Mouse (Mus musculus) left cerebral cortex, postnatal 14 days (tissue): ENCODE data around the gene Rara. TPM values are rescaled to one million over a fixed set of nuclear protein-coding genes. Genes with fewer than 3 reads are reported as not detected.

ENCODE experiments used
- DNase-seq, 2 experiments: peaks; one replicate each; pipeline ENCODE4 v3.0.0; 2021 to 2022; ENCODE audit warnings: low spot score in 2 of 2, mixed read lengths in 1 of 2
- intact Hi-C: fragments of 180-260 bp; cut with DNase I; formaldehyde crosslinking; loops from one replicate; pipeline ENCODE4 v1.15.1; 2025
- total RNA-seq, 2 experiments: library from RNA; stranded (reverse); gene quantifications; 2 replicates each; pipeline ENCODE4 v1.2.3; 2021

The Rara gene
- total RNA-seq, 2 experiments from 2014 or later = 14.6 to 15.1 TPM

DNA sequence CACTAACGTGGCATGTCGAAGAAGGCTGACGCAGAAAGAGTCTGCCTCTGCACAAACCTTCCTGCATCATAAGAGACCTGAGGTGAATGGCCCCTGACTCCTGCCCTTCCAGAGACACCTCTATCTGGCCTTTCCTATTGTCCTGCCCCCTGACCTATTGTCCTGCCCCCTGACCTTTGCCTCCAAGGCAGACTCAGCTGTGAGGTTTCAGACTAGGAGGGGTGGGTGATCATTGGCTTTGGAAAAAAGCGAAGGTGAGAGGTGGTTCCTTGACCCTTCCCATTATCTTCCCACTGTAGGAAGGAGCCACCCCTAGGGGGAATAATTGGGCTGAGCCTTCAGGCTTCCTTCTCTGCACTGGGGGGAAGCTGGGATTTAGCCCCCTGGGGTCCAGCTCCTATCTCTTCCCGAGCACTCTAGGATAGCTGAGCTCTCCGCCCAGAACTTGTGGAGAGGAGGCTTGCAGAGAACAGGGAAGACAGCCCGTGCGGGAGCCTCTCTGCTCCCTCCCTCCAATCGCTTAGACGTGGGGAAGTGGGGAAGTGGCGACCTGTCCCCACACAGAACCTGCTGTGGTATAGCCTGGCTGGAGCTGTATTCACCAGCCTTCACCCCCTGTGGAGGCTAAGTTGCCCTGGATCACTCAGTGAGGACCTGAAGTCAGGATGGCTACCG is 34.9 kb downstream of the Rara start:
- no peak for DNase-seq
- intact Hi-C loops = no loop called here

DNA sequence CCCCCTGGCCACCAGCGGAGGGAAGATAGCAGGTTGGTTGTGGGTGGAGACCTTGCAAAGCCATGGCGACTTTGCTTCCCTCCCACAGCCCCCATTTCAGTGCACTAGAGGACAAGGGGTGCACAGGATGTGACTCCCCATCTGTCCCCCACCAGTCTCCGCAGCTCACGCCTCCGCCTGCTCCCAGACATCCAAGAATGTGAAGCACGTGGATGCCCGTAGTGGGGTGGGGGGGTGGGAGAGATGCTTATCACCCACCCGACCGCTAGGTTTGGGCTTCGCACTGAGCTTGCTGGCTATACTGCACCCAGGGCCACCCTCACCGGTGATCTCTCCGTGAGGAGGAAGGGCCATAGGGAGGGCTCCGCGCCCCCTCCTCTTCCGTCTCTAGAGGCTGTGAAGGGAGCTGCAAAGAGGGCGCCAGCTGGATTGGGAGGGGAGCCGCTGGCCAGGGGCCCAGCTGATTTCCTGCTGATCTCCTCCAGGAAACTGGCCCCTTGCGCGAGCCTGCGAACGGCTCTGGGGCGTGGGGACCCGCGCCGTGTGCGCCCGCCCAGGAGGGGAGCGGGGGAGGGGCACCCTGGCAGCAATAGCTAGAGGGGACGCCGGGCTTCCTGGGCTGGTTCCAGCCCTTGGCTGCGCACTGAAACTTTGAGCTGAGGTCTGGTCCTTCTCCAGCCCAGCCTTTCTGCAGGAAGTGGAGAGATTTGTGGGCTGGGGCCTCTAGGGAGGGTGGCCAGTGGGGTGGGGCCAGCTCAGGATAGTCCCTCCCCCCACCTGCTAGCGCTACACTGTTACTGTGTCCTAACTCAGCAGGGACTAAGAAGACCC is 35.8 kb downstream of the Rara start:
- peak in 1 of 2 experiments; percentile 65 for DNase-seq
- intact Hi-C loops = no loop called here

DNA sequence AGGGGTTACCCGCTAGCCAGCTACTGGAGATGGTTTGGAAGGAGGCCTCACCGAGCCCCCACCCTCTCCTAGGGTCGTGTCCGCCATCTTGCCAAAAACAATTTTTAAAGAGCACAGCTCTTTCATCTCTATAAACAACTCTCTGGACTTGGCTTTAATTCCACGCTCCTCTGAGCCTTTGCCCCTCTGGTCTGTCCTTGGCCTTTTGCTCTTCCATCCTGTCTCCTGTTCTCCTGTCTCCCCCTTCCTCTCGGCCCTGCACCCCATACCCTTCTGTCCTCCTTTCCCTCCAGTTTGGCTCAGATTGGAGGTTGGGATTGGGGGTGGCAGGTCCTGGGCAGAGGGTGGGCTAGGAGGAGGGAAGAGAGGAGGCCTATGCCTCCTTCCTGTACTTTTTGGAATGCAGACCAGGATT is 36.6 kb downstream of the Rara start:
- intact Hi-C loops = no loop called here
- no peak for DNase-seq

DNA sequence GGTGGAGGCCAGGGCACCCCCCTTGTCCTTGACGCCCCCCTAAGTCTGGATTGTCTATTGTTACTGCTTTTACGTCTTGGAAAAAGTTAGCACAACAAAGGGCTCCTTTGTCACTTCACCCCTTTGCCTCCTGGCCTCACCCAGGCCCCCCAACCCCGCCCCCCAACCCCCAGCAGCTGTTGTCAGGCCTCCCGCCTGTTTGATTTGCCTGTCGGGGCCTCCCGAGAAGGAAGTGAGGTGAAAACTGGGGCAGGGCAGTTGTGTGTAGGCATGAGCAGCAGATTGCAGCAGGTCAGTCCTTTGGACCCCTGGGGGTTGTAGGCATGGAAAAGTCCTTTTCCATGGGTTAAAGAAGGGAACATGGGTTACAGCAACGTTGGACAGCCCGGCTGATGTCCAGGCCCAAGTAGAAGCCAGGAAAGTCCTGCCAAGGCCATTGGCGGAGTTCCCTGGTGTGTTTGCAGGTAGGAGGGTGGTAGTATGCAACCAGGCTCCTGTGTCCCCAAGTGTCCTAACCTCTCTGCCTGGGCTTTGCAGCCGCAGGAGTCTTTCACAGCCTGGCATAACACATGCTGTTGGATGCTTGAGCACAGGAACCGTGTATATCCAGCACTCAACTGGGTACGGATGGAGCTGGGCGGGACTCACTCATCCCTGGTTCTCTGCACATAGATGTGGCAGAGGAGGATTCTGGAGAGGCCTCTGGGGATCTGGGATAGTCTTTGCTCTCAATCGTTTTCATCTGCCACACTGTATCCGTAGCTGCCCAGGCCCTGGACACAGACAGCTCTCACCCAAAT is 37.2 kb downstream of the Rara start:
- no peak for DNase-seq
- intact Hi-C loops = no loop called here

DNA sequence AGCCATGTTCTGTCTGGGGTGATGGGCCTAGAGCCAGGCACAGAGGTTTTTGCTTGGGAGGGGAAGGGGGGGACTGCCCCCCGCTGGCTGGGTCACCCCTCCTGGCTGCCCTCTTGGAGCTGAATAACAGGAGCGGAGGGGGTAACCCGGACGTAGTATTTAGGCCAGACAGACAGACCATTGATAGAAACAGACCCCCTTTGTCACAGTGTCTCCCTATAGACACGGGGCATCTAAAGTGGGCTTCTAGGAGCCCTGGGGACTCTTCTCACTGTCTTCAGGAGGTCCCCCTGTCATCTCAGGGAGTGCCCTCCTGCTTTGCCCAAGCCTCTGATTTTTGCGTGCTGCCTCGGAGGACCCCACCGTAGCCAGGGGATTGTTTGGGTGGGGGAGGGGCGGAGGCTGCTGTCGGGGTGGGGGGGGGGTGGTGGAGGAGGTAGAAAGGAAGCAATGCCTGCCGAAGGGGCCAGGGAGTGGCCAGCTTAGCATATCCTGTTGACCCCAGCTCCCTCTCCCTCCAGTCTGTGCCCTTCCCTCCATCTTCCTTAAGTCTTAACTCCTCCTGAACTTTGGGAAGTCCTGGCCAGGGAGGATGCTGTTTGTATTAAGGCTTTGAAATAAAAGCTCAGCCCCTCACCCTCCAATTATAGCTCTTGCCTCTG is 37.9 kb downstream of the Rara start:
- intact Hi-C loops = no loop called here
- no peak for DNase-seq

DNA sequence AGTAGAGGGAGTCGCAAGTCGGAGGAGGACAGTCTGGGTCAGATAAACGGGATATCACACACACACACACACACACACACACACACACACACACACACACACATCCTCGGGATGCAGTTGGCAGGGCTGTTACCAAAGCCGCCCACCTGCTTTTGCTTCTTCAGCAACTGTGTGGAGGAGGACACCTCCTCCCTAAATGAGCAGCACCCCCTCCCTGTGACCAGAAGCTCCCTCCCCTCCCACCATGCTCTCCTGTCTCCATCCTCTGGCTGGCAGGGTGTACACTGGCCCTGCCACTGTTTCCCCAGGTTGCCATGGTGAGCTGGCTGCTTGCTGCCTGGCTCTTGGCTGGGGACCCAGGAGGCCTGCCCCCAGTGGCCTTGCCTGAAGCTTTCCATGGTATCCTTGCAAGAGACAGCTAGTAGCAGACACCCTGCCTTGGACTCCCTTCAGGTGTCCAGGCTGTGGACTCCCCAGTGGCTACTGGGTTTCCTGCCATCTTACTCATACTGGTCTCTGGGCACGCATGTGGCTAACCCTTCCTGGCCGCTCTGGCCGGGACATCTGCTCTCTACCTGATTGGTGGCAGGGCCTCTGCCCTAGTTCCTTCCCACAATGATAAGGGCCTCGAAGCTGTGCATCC is 39.0 kb downstream of the Rara start:
- DNase-seq = peak; percentile 69 to 86
- intact Hi-C loops = no loop called here

DNA sequence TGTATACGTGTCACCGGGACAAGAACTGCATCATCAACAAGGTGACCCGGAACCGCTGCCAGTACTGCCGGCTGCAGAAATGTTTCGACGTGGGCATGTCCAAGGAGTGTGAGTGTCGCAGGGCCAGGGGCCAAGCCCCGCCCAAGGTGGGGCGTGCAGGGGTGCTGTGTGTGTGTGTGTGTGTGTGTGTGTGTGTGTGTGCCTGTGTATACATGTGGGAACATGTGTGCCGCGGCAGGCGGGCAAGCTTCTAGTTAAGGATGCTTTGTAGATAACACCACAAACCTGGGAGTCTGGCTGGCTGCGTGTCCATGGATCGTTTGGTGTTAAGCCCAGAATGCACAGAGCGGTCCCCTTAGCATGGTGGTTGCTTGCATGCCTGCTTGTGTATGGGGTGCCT is 40.5 kb downstream of the Rara start:
- intact Hi-C loops = no loop called here
- no peak for DNase-seq

DNA sequence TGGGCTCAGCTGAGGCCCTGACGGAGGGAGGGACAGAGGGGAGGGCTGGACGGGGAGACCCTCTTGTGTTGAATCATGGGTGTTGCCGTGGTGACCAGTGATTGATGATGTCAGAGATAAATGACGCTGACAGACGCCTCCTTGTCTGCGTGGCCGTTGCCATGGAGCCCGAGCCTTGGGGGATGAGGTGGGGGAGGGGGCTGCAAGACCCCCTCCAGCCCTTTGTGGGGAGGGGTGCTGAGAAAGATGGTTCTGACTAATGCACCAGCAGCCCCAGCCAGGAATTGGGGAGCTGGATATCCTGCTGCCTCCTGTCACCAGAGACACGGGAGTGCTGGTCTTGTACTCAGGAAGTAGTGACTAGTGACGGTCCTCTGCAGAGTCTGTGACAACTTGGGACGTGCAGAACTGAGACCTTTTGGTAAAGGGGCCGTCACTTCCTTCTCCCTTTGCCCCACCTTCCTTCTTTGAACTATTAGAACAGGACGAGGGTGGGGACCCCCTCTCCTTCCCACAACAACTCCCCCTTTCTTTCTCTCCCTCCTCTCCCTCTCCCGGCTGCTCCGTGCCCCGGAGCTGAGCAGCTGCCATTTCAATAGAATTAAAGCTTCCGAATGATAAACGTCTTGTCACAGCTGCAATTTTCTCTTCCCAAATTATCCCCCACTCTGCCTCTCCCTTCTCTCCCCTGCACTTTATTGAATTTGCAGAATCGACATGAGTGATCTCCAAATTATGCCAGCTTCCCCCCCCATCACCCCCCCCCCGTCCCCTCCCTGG is 41.3 kb downstream of the Rara start:
- intact Hi-C loops = no loop called here
- DNase-seq = no peak

DNA sequence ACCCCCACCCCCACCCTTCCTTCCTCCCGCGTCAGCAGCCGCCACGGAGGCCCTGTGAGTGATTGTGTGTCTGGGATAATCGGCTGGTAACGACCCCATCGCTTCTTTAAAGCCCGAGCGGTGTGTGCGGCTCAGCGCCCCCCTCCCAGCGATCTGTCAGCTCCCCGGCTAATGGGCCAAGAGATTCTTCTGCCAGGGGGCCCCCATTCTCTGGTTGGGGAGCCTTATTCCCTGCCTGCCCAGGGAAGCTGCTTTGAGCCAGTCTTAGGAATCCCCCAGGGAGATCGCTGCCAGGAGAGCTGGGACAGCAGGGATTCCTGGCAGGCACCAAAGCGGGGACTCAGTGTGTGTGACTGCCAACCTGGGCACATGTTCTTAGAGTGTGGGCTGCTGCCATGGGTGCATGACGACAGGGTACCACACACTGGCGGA is 41.9 kb downstream of the Rara start:
- intact Hi-C loops = no loop called here

DNA sequence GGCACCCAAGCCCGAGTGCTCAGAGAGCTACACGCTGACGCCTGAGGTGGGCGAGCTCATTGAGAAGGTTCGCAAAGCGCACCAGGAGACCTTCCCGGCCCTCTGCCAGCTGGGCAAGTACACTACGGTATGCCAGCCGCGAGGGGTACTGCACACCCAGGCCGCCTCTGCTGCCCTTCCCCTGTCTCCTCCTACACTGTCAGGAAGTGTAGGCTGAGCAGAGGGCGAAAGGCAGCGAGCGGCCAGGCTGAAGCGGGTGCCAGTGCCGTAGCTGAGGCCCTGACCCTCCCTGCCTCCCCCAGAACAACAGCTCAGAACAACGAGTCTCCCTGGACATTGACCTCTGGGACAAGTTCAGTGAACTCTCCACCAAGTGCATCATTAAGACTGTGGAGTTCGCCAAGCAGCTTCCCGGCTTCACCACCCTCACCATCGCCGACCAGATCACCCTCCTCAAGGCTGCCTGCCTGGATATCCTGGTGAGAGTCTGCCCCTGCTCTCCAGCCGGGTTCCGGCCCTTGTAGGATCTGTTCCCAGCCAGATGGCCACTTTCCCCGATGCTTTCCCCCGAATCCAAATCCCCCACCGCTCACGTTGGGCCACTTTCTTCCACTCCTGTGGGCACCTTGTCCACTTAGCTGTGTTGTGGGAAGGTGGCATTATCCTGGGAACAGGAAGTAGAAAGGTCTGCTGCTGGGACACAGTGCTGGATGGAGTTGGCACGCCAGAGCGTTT is 42.7 kb downstream of the Rara start:
- intact Hi-C loops = loop anchor here (2.0 kb wide), 2 partner anchors 38 to 46 kb away; no protein-coding TSS in a partner anchor
- DNase-seq = no peak

More for the DNA sequence above, 41.9 kb downstream of the Rara start:
- DNase-seq = peak; percentile 75 to 93

DNA sequence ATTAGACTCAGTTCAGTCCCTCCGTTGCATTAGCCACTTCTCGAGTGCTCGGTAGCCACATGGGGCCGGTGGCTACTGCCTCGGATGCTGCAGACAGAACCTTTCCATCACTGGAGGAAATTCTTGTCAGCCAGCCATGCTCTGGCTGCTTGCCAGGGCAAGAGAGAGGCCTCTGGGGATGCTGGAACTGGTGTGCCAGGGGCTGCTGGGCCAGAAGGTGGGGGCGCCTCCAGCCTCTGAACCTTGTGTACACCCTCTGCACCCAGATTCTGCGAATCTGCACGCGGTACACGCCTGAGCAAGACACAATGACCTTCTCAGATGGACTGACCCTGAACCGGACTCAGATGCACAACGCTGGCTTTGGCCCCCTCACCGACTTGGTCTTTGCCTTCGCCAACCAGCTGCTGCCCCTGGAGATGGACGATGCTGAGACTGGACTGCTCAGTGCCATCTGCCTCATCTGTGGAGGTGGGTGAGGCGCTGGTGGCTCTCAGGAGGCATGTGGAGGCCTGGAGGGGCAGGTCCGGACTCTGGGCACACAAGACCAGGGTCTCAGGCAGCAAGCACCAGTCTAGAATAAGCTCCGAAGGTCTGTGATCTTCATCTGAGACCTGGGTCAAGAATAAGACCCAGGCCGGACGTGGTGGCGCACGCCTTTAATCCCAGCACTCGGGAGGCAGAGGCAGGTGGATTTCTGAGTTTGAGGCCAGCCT is 43.9 kb downstream of the Rara start:
- DNase-seq = peak in 1 of 2 experiments; percentile 65
- intact Hi-C loops = loop anchor here (2.0 kb wide), 2 partner anchors 39 to 47 kb away; no protein-coding TSS in a partner anchor

DNA sequence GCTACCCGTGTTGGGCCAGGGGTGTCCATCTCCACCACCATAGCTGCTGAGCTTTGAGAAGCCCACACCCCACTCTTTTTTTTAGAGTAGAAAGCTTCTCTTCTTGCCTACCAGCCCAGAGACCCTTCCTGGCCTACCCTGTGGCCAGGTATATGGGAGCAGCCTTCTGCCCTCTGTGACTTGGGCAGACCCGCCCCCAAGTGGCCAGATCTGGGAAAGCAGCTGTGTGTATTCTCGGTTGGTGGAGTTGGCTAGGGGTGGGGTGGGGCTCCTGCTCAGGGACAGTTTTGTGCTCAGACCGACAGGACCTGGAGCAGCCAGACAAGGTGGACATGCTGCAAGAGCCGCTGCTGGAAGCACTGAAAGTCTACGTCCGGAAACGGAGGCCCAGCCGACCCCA is 44.6 kb downstream of the Rara start:
- peak; percentile 70 to 84 for DNase-seq
- intact Hi-C loops = no loop called here

DNA sequence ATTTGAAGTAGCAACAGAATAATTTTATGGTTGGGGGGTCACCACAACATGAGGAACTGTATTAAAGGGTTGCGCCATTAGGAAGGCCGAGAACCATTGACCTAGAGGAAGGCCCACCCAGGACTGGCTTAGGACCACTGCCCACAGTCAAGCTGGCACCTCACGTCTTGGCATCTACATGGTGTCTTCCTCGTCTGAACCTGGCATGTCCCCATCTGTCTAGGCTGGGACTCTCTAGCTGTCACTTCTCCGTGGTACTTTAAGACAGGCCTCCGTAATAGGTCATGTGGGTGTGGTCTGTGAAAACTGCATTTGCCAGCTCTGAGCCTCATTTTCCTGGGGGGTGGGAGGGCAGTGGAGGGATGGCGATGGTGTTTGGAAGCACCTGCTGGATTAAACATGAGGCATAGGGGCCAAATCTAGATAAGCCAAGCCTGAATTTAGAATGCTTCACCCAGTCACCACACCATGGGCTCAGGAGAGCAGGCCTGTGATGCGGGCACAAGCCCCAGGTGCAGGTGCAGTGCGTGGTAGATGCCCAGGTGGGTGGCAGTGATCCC is 45.3 kb downstream of the Rara start:
- DNase-seq = no peak
- intact Hi-C loops = no loop called here

DNA sequence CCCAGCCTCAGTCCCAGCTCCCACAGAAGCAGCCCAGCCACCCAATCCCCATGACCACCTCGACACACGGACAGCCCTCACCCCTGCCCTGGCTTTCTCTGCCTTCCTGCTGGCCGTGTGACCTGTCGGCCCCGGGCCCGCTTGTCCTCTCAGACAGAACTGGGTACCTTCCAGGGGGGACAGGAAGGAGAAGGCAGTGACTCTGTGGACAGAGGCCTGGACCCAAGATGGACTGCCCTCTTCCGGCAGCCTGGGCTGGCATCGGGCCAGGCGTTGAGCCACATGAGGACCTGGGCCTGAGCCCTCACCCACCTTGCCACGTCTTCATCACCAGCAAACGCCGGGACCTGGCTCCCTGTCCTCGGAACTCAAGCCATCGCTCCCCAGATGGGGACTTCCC is 46.0 kb downstream of the Rara start:
- no peak for DNase-seq
- intact Hi-C loops = no loop called here

DNA sequence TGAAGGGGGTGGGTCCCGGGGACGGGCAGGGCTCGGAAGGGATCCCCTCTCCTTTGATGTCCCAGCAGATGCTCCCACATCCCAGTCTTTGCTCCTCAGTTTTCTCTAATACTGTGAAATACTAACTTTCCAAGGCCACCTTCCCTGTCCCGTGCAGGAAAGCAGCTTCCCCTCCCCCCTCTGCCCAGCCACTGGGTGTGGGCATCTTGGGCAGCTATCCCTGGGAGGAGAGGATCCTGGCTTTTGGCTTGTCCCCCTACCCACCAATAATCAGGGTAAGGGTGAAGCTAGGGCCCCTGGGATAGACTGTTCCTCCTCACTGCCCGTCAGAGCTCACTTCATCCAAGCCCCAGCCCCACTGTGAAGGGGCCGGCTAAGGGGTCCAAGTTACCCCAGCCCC is 46.6 kb downstream of the Rara start:
- intact Hi-C loops = loop anchor here (2.0 kb wide), 1 partner anchor 175 kb away; no protein-coding TSS in a partner anchor
- DNase-seq = no peak

DNA sequence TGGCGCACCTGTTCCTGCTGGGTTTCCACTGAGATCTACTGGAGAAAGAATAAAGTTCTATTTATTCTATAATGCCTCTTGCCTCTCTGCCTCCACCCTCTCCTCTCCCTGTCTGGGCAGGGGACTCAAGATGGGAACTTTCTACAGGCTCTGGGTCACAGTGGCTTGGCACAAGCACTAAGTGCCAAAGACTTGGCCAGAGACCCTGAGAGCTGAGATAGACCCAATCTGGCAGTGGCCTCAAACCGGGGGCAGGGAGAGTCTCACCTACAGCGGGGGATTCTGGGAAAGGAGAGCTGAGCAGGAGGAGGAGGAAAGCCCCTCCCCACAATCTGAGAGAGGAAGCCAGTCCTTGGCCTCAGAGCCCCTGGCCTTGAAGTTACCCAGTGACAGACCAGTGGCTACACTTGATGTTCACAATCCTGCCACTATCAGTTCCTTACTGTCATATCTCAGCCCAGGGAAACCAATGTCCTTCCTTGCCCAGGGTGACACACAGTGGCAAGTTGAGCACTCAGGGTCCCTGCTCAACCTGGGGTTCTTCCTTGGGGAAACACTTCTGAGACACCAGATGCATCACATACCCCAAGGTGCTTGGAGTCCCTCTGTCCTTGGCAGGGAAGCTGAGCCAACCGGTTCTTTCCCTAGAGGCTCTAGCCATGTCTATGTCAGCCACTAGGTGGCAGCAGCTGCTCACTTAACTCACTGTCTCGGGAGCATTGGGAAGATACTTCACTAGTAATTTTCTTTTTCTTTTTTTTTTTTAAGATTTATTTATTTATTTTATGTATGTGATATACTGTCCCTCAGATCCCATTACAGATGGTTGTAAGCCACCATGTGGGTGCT is 47.5 kb downstream of the Rara start:
- intact Hi-C loops = loop anchor here (2.0 kb wide), 1 partner anchor 174 kb away; no protein-coding TSS in a partner anchor
- peak; percentile 85 to 89 for DNase-seq
